Mouse (Mus musculus) kidney, postnatal 0 days (tissue): ENCODE data around the gene Slc2a10. TPM values are rescaled to one million over a fixed set of nuclear protein-coding genes. Genes with fewer than 3 reads are reported as not detected.

Source experiments
- ATAC-seq: fragments of 200-750 bp; cut with Nextera tagmentation; replicated peaks from 2 replicates; pipeline ENCODE4 v1.8.0; 2017; ENCODE audit warnings: low read depth, moderate number of reproducible peaks, moderate TSS enrichment, moderate library complexity; ENCODE audit not compliant: low FRiP score
- DNase-seq: peaks from one replicate; pipeline ENCODE4 v3.0.0-alpha.2; 2016; ENCODE audit warnings: low spot score
- H3K27ac ChIP-seq: fragments of 300-500 bp; sonication (generic); 2 replicates; pipeline ENCODE4 v1.5.1; 2014; ENCODE audit warnings: mild to moderate bottlenecking
- H3K27me3 ChIP-seq: fragments of 300-500 bp; sonication (generic); 2 replicates; pipeline ENCODE4 v1.6.1; 2014; ENCODE audit warnings: low read length, mixed read lengths; ENCODE audit not compliant: insufficient read depth
- H3K36me3 ChIP-seq: fragments of 300-500 bp; sonication (generic); 2 replicates; pipeline ENCODE4 v1.6.1; 2014; ENCODE audit warnings: low read length, mixed read lengths; ENCODE audit not compliant: insufficient read depth
- H3K4me1 ChIP-seq: fragments of 300-500 bp; sonication (generic); replicated peaks from 2 replicates; pipeline ENCODE4 v1.6.1; 2014; ENCODE audit warnings: antibody characterized with exemption, low read length, mixed read lengths; ENCODE audit not compliant: insufficient read depth
- H3K4me2 ChIP-seq: fragments of 300-500 bp; sonication (generic); 2 replicates; pipeline ENCODE4 v1.6.1; 2014; ENCODE audit warnings: mild to moderate bottlenecking, low read length, moderate library complexity, mixed read lengths
- H3K4me3 ChIP-seq: fragments of 300-500 bp; sonication (generic); replicated peaks from 2 replicates; pipeline ENCODE4 v1.5.1; 2014; ENCODE audit warnings: low read depth, low read length
- H3K9ac ChIP-seq: fragments of 300-500 bp; sonication (generic); 2 replicates; pipeline ENCODE4 v1.6.1; 2014; ENCODE audit warnings: low read depth, low read length
- H3K9me3 ChIP-seq: fragments of 300-500 bp; sonication (generic); replicated peaks from 2 replicates; pipeline ENCODE4 v1.6.1; 2016; ENCODE audit warnings: low read length, inconsistent platforms, mixed read lengths
- CTCF ChIP-seq: IDR thresholded peaks from 2 replicates; pipeline ENCODE4 v1.5.1; 2016; ENCODE audit warnings: antibody characterized with exemption, low read depth, mild to moderate bottlenecking, moderate library complexity
- WGBS: fragments of 180-500 bp; shearing (Covaris S2); extraction: QIAGEN DNeasy Blood & Tissue Kit; methylation state at CpG from one replicate; pipeline ENCODE4 v1.1.7; 2014; 5-methylcytosine and 5-hydroxymethylcytosine counted together
- polyA plus RNA-seq: library from polyadenylated mRNA; unstranded; fragments of >200 nt; fragmentation: Nextera tagmentation; extraction: Ambion mirVana; gene quantifications from 2 replicates; pipeline ENCODE4 v1.2.1, GENCODE M21; 2015

Gene Slc2a10
- polyA plus RNA-seq, 1 experiment from 2014 or later = 3.2 TPM

DNA sequence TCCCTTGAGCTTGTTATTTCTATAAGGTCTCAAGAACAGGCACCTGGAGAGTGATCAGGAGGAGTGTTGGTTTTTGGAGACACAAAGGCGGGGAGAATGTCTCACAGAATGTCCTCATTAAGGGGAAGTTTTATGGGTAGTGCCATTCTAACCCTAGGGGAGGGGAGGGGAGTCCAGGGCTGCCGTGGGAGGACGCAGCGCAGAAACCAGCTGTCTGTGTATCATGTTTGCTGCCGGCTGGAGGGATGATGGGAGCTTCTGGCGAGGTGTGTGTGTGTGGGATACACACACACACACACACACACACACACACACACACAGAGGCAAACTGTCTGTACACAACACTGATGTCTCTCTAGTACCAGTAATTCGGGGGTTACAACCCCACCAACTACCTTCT is 8.8 kb downstream of the Slc2a10 start:
- H3K36me3 ChIP-seq = 0 out of 2 replicates have a peak, but pooled peaks cover 7% of the 10 kb centered on the region
- peak; percentile 77 for DNase-seq
- H3K9ac ChIP-seq = no peak overlapping the region
- TF ChIP-seq CTCF = no peak
- H3K4me2 ChIP-seq = peak overlapping the region; percentile 7; the same call in 1 of the 2 replicates
- H3K4me1 ChIP-seq = peaks cover 11% of the 10 kb centered on the region
- H3K27me3 ChIP-seq = no peaks in the 10 kb centered on the region
- WGBS = 12% methylated on average over 7 of the region's 7 CpGs
- ATAC-seq = 0 out of 2 replicates have a peak, but pooled peaks have one; percentile 19
- no peak overlapping the region for H3K4me3 ChIP-seq
- H3K27ac ChIP-seq = peak overlapping the region; percentile 42; the same call in 1 of the 2 replicates
- H3K9me3 ChIP-seq = no peaks in the 10 kb centered on the region

DNA sequence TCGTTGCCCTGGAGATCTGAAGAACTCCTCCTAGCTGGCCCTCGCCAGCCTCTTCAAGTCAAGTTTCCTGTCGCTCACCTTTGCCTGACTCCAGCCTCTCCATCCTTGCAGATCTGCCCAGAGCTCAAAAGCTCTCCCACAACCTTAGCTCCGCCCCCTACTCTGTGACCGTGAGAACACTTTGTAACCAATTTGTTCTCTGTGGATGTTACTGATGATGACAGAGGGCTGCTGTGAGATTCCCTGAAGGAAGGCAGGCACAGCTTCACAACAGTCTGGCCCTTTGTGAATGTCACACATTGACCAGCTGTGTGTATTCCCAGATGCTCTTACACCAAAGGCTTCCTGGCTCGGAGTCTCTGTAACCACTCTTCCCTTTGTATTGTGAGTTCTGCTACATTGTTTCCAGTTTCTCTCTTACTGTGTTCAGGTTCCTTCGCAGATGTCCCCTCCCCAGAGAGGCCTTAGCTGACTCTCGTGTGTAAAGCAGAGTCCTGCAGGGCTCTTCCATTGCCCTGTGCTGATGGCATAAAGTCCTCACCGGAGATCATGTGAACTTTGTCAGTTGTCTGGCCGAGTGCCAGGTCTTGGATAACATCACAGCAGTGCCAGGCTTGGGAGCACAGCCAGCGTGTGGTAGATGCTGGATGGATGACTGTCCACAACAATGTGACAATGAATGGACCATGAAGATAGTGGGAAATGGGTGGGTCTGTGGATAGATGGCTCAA is 9.4 kb downstream of the Slc2a10 start:
- 0 out of 2 replicates have a peak overlapping the region, but pooled peaks have one; percentile 24 for H3K9ac ChIP-seq
- peak; percentile 61 for ATAC-seq
- peak; percentile 76 for DNase-seq

DNA sequence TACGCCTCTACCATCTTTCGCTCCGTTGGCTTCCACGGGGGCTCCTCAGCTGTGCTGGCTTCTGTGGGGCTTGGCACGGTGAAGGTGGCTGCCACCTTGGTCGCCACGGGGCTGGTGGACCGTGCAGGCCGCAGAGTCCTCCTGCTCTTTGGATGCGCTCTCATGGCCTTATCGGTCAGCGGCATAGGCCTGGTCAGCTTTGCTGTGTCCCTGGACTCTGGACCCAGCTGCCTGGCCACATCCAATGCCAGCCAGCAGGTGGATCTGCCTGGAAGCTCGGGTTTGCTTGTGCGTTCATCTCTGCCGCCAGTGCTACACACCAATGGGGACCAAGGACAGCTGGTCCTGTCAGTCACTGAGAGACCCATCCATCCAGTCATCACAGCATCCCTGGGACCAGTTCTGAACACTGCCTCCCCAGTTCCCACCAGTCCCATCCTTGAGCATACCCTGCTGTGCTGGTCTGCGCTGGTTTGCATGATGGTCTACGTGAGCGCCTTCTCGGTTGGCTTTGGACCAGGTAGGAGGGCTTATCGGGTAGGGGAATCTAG is 11.7 kb downstream of the Slc2a10 start:
- WGBS = 87% methylated on average over 20 of the region's 20 CpGs

More for the DNA sequence above, 9.4 kb downstream of the Slc2a10 start:
- Histone ChIP-seq H3K4me3 (no peak overlapping the region), H3K4me2 (peak overlapping the region; percentile 7; the same call in 1 of the 2 replicates), H3K27me3 (no peaks in the 10 kb centered on the region), H3K9me3 (no peaks in the 10 kb centered on the region), H3K4me1 (peaks cover 11% of the 10 kb centered on the region), H3K36me3 (0 out of 2 replicates have a peak, but pooled peaks cover 7% of the 10 kb centered on the region), H3K27ac (peak overlapping the region; percentile 42; the same call in 1 of the 2 replicates)
- no peak for TF ChIP-seq CTCF
- 15% methylated on average over 11 of the region's 11 CpGs for WGBS

DNA sequence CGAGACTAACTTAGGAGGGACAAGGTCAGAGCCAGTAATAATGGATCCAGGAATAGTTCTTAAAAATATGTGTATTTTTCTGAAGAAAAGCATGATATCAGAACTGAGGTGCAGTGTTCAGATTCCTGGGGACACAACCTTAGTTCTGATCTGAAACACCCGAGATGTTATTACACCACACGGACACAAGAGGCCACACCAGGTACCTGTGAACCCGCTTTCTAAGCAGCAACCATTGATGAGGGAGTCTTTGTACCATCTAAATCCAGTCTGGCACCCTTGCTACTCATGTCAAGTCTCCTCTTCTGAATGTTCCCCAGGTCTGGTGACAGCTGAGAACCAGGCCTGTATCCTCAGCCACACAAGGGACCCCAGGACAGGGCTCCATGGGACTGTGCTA is 22.0 kb downstream of the Slc2a10 start:
- H3K4me2 ChIP-seq = no peak overlapping the region
- DNase-seq (peak; percentile 32), ATAC-seq (no peak)
- no peak overlapping the region for H3K9ac ChIP-seq
- H3K27ac ChIP-seq = no peak overlapping the region
- no peaks in the 10 kb centered on the region for H3K36me3 ChIP-seq
- H3K27me3 ChIP-seq = no peaks in the 10 kb centered on the region
- TF ChIP-seq CTCF = peak; percentile 44
- no peak overlapping the region for H3K4me3 ChIP-seq
- H3K9me3 ChIP-seq = no peaks in the 10 kb centered on the region
- 59% methylated on average over 4 of the region's 4 CpGs for WGBS
- H3K4me1 ChIP-seq = no peaks in the 10 kb centered on the region

More for the DNA sequence above, 11.7 kb downstream of the Slc2a10 start:
- no peak overlapping the region for H3K4me3 ChIP-seq
- H3K36me3 ChIP-seq = 0 out of 2 replicates have a peak, but pooled peaks cover 7% of the 10 kb centered on the region
- no peak overlapping the region for H3K9ac ChIP-seq
- ATAC-seq = 0 out of 2 replicates have a peak, but pooled peaks have one; percentile 18
- no peaks in the 10 kb centered on the region for H3K27me3 ChIP-seq
- no peak for TF ChIP-seq CTCF
- no peaks in the 10 kb centered on the region for H3K9me3 ChIP-seq
- H3K4me1 ChIP-seq = peaks cover 11% of the 10 kb centered on the region
- H3K27ac ChIP-seq = no peak overlapping the region
- no peak overlapping the region for H3K4me2 ChIP-seq
- no peak for DNase-seq

DNA sequence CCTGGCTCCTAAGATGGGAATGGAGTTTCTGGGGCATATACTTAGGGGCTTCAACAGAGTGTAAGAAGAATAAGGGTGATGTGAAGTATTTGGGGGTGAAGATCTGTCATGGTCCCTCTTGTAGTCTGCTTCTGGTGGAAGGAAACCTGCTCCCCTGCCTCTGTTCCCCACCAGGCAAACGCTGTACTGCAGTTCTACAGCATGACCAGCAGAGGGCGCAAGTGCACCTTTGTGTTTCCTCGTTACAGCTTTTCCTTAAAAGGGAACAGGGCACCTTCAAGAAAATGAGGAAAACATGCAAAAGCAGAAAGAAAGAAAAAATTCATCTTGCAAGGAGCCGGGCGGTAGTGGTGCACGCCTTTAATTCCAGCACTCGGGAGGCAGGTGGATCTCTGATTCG is 25.5 kb downstream of the Slc2a10 start:
- no peak overlapping the region for H3K4me2 ChIP-seq
- no peaks in the 10 kb centered on the region for H3K4me1 ChIP-seq
- no peaks in the 10 kb centered on the region for H3K9me3 ChIP-seq
- ATAC-seq = no peak
- peak; percentile 99 for TF ChIP-seq CTCF
- peak; percentile 79 for DNase-seq
- WGBS = 14% methylated on average over 8 of the region's 8 CpGs
- no peaks in the 10 kb centered on the region for H3K27me3 ChIP-seq
- no peaks in the 10 kb centered on the region for H3K36me3 ChIP-seq
- no peak overlapping the region for H3K9ac ChIP-seq
- H3K27ac ChIP-seq = no peak overlapping the region
- no peak overlapping the region for H3K4me3 ChIP-seq

DNA sequence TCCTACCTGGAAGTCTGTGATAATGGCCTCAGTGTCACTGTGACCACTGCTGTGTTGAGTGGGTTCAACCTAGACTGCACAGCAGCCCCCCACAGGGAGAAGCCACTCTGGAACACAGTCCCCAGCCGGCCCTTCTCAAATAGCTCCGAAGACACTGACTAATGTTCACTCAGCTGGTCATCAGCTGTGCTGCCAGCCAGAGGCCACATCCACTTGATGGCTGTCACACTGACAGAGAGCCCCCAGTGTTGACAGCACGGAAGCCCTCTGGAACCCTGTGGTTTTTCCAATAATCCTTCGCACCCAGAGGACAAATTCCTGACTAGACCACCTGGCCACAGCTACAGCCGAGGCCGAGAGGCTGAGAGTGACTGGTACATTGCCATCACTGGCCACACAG is 30.2 kb downstream of the Slc2a10 start:
- no peaks in the 10 kb centered on the region for H3K27me3 ChIP-seq
- H3K4me1 ChIP-seq = no peaks in the 10 kb centered on the region
- no peak for TF ChIP-seq CTCF
- ATAC-seq = no peak
- no peak overlapping the region for H3K27ac ChIP-seq
- no peaks in the 10 kb centered on the region for H3K9me3 ChIP-seq
- H3K4me3 ChIP-seq = no peak overlapping the region
- DNase-seq = no peak
- H3K9ac ChIP-seq = no peak overlapping the region
- 66% methylated on average over 6 of the region's 6 CpGs for WGBS
- H3K4me2 ChIP-seq = no peak overlapping the region
- no peaks in the 10 kb centered on the region for H3K36me3 ChIP-seq
